Mouse (Mus musculus): ENCODE data around the gene Stom.

Gene Stom

GRCm38 (mm10) chr2:35318405-35318804 lies 18.4 kb downstream of the Stom start:
- no peak for DNase-seq

GRCm38 (mm10) chr2:35317604-35318003 lies 19.2 kb downstream of the Stom start:
- DNase-seq, result no peak

GRCm38 (mm10) chr2:35314300-35314699 lies 22.5 kb downstream of the Stom start:
- no peak for DNase-seq

GRCm38 (mm10) chr2:35309906-35310493 lies 26.8 kb downstream of the Stom start:
- DNase-seq, result no peak

GRCm38 (mm10) chr2:35308166-35308565 lies 28.6 kb downstream of the Stom start:
- DNase-seq, result no peak

GRCm38 (mm10) chr2:35302049-35302885 lies 34.5 kb downstream of the Stom start:
- DNase-seq, result no peak

- no peak for DNase-seq
Measured at GRCm38 (mm10) chr2:35299437-35299836, 37.3 kb downstream of the Stom start.

- peak; percentile 61 for DNase-seq
Measured at GRCm38 (mm10) chr2:35297703-35298332, 39.0 kb downstream of the Stom start.

- no peak for DNase-seq
Measured at GRCm38 (mm10) chr2:35293291-35293690, 43.5 kb downstream of the Stom start.

- DNase-seq, result no peak
Measured at GRCm38 (mm10) chr2:35292700-35293099, 44.1 kb downstream of the Stom start.

GRCm38 (mm10) chr2:35291856-35292255 lies 44.9 kb downstream of the Stom start:
- DNase-seq, result no peak

- peak; percentile 63 for DNase-seq
Measured at GRCm38 (mm10) chr2:35288758-35289635, 47.8 kb downstream of the Stom start.

- DNase-seq, result no peak
Measured at GRCm38 (mm10) chr2:35287017-35287620, 49.7 kb downstream of the Stom start.

- no peak for DNase-seq
Measured at GRCm38 (mm10) chr2:35285209-35285608, 51.6 kb downstream of the Stom start.

GRCm38 (mm10) chr2:35283997-35284396 lies 52.8 kb downstream of the Stom start:
- DNase-seq, result no peak

- DNase-seq, result no peak
Measured at GRCm38 (mm10) chr2:35282214-35282613, 54.6 kb downstream of the Stom start.

GRCm38 (mm10) chr2:35280001-35280400 lies 56.8 kb downstream of the Stom start:
- DNase-seq, result peak; percentile 69

- no peak for DNase-seq
Measured at GRCm38 (mm10) chr2:35278371-35279210, 58.2 kb downstream of the Stom start.

- DNase-seq, result no peak
Measured at GRCm38 (mm10) chr2:35277686-35278085, 59.1 kb downstream of the Stom start.

GRCm38 (mm10) chr2:35273536-35273935 lies 63.2 kb downstream of the Stom start:
- DNase-seq, result peak; percentile 65

GRCm38 (mm10) chr2:35272881-35273280 lies 63.9 kb downstream of the Stom start:
- no peak for DNase-seq

- no peak for DNase-seq
Measured at GRCm38 (mm10) chr2:35271817-35272216, 65.0 kb downstream of the Stom start.
